Mouse (Mus musculus) midbrain, embryonic 10.5 days (tissue): ENCODE results near the gene Tbx6. TPM values are rescaled to one million over a fixed set of nuclear protein-coding genes. Genes with fewer than 3 reads are reported as not detected.

ENCODE experiments used
- polyA plus RNA-seq: library from polyadenylated mRNA; unstranded; fragments of >200 nt; fragmentation: Nextera tagmentation; extraction: Ambion mirVana; gene quantifications from 2 replicates; pipeline ENCODE4 v1.2.1, GENCODE M21; 2016

The Tbx6 gene
- polyA plus RNA-seq, 1 experiment from 2014 or later = 0.64 TPM

Other genes starting within 250 kb of the Tbx6 start
- gene Eif3c, start 215.1 kb upstream of the Tbx6 start, polyA plus RNA-seq = 206 and 215 TPM in 2 replicates
- gene Apobr, start 196.5 kb upstream of the Tbx6 start, polyA plus RNA-seq = 0.41 and 0.58 TPM in 2 replicates
- gene Cln3, start 195.7 kb upstream of the Tbx6 start, polyA plus RNA-seq = 23.8 and 32.3 TPM in 2 replicates
- gene Il27, start 186.5 kb upstream of the Tbx6 start, polyA plus RNA-seq = not detected in 2 replicates
- 1.6 and 3.1 TPM in 2 replicates for gene Nupr1, start 150.6 kb upstream of the Tbx6 start, polyA plus RNA-seq
- gene Sgf29, start 132.2 kb upstream of the Tbx6 start, polyA plus RNA-seq = 61.9 and 63.5 TPM in 2 replicates
- gene Sult1a1, start 105.1 kb upstream of the Tbx6 start, polyA plus RNA-seq = 0.29 TPM in 1 of 2 replicates, not detected in the other
- gene Bola2, start 86.1 kb upstream of the Tbx6 start, polyA plus RNA-seq = 186 and 216 TPM in 2 replicates
- 14.1 and 15.5 TPM in 2 replicates for gene Slx1b, start 85.7 kb upstream of the Tbx6 start, polyA plus RNA-seq
- gene Coro1a, start 73.7 kb upstream of the Tbx6 start, polyA plus RNA-seq = 42.7 and 50.1 TPM in 2 replicates
- 53.8 and 54.9 TPM in 2 replicates for gene Mapk3, start 21.9 kb upstream of the Tbx6 start, polyA plus RNA-seq
- gene Gdpd3, start 15.1 kb upstream of the Tbx6 start, polyA plus RNA-seq = 0.68 and 1.1 TPM in 2 replicates
- gene Ypel3, start 4.5 kb upstream of the Tbx6 start, polyA plus RNA-seq = 41.0 and 60.5 TPM in 2 replicates
- gene Ppp4c, start 11.0 kb downstream of the Tbx6 start, polyA plus RNA-seq = 376 and 407 TPM in 2 replicates
- gene Fam57b, start 16.2 kb downstream of the Tbx6 start, polyA plus RNA-seq = 4.1 and 7.7 TPM in 2 replicates
- gene 4930451I11Rik, start 50.2 kb downstream of the Tbx6 start, polyA plus RNA-seq = not detected in 2 replicates
- 6.6 and 8.4 TPM in 2 replicates for gene Doc2a, start 65.9 kb downstream of the Tbx6 start, polyA plus RNA-seq
- 50.1 and 50.7 TPM in 2 replicates for gene Hirip3, start 80.5 kb downstream of the Tbx6 start, polyA plus RNA-seq
- 105 and 107 TPM in 2 replicates for gene Ino80e, start 80.9 kb downstream of the Tbx6 start, polyA plus RNA-seq
- 53.2 and 61.1 TPM in 2 replicates for gene Taok2, start 103.2 kb downstream of the Tbx6 start, polyA plus RNA-seq
- gene Tmem219, start 141.4 kb downstream of the Tbx6 start, polyA plus RNA-seq = 29.4 and 36.1 TPM in 2 replicates
- gene Kctd13, start 147.4 kb downstream of the Tbx6 start, polyA plus RNA-seq = 20.8 and 26.1 TPM in 2 replicates
- 0.25 and 0.76 TPM in 2 replicates for gene Asphd1, start 168.1 kb downstream of the Tbx6 start, polyA plus RNA-seq
- 2.0 and 4.6 TPM in 2 replicates for gene Sez6l2, start 169.1 kb downstream of the Tbx6 start, polyA plus RNA-seq
- gene Cdipt, start 194.4 kb downstream of the Tbx6 start, polyA plus RNA-seq = 89.2 and 99.8 TPM in 2 replicates
- 0.51 and 1.0 TPM in 2 replicates for gene Cdiptos, start 194.6 kb downstream of the Tbx6 start, polyA plus RNA-seq
- 3.0 and 5.2 TPM in 2 replicates for gene Mvp, start 233.1 kb downstream of the Tbx6 start, polyA plus RNA-seq
- gene Pagr1b, start 235.0 kb downstream of the Tbx6 start, polyA plus RNA-seq = 0.19 and 0.25 TPM in 2 replicates
- 103 and 104 TPM in 2 replicates for gene Pagr1a, start 235.9 kb downstream of the Tbx6 start, polyA plus RNA-seq
- gene Gm42742, start 239.6 kb downstream of the Tbx6 start, polyA plus RNA-seq = 46.2 and 55.1 TPM in 2 replicates
- gene Prrt2, start 239.7 kb downstream of the Tbx6 start, polyA plus RNA-seq = 2.9 and 4.4 TPM in 2 replicates
- 64.6 and 66.4 TPM in 2 replicates for gene Maz, start 245.6 kb downstream of the Tbx6 start, polyA plus RNA-seq